Mouse (Mus musculus) ES-E14 (cell line): ENCODE measurements around the gene Setd1a. TPM values are rescaled to one million over a fixed set of nuclear protein-coding genes. Genes with fewer than 3 reads are reported as not detected.

Experiments
- DNase-seq: peaks from one replicate; pipeline ENCODE4 v3.0.0-alpha.2; 2013; ENCODE audit warnings: low read depth, low spot score
- H3K27ac ChIP-seq: 2 replicates; pipeline ENCODE4 v1.5.1; 2012; ENCODE audit warnings: low read depth, mild to moderate bottlenecking, low read length, moderate library complexity, mixed read lengths; ENCODE audit not compliant: poor library complexity, insufficient read depth, severe bottlenecking
- H3K36me3 ChIP-seq: 2 replicates; pipeline ENCODE4 v1.6.1; 2012; ENCODE audit warnings: mild to moderate bottlenecking, low read length, moderate library complexity, mixed read lengths; ENCODE audit not compliant: control insufficient read depth, poor library complexity, insufficient read depth, severe bottlenecking
- H3K4me1 ChIP-seq, 2 experiments: fragments of 150-350 bp in 1 of 2; sonication (generic) in 1 of 2; 2 replicates each; pipeline ENCODE4 v1.6.1; 2012; ENCODE audit warnings: low read length in 2 of 2, mild to moderate bottlenecking in 1 of 2, mixed read lengths in 1 of 2; ENCODE audit not compliant: control insufficient read depth in 2 of 2, insufficient read depth in 2 of 2, poor library complexity in 1 of 2
- H3K4me3 ChIP-seq, 2 experiments: fragments of 150-350 bp in 1 of 2; sonication (generic) in 1 of 2; 2 replicates each; pipeline ENCODE4 v1.5.1; 2012; ENCODE audit warnings: low read length in 2 of 2, low read depth in 1 of 2, mild to moderate bottlenecking in 1 of 2, mixed read lengths in 1 of 2; ENCODE audit not compliant: insufficient read depth in 1 of 2, poor library complexity in 1 of 2, severe bottlenecking in 1 of 2
- H3K9ac ChIP-seq: 2 replicates; pipeline ENCODE4 v1.6.1; 2012; ENCODE audit warnings: low read depth, mild to moderate bottlenecking, low read length, mixed read lengths; ENCODE audit not compliant: poor library complexity, insufficient read depth, severe bottlenecking
- H3K9me3 ChIP-seq: fragments of 150-350 bp; sonication (generic); 2 replicates; pipeline ENCODE4 v1.6.1; 2012; ENCODE audit warnings: low read depth, mild to moderate bottlenecking, low read length; ENCODE audit not compliant: control insufficient read depth, insufficient read depth
- CHD2 ChIP-seq: IDR thresholded peaks from 2 replicates; pipeline ENCODE4 v1.6.1; 2014; ENCODE audit warnings: mild to moderate bottlenecking, low read depth, low read length, inconsistent platforms
- HCFC1 ChIP-seq: IDR thresholded peaks from 2 replicates; pipeline ENCODE4 v1.6.1; 2012; ENCODE audit warnings: low read length, inconsistent platforms, borderline replicate concordance; ENCODE audit not compliant: insufficient read depth
- MAFK ChIP-seq: IDR thresholded peaks from 2 replicates; pipeline ENCODE4 v1.6.1; 2014; ENCODE audit warnings: mild to moderate bottlenecking, low read depth, low read length, inconsistent platforms; ENCODE audit not compliant: insufficient read depth
- ZC3H11A ChIP-seq: IDR thresholded peaks from 2 replicates; pipeline ENCODE4 v1.6.1; 2012; ENCODE audit warnings: low read depth, mild to moderate bottlenecking, inconsistent platforms, low read length, borderline replicate concordance
- ZNF384 ChIP-seq: IDR thresholded peaks from 2 replicates; pipeline ENCODE4 v1.6.1; 2012; ENCODE audit warnings: low read depth, low read length, inconsistent platforms
- in situ Hi-C, 2 experiments: fragments of 600-800 bp; cut with MboI; formaldehyde crosslinking; loops; one replicate each; pipeline ENCODE4 v1.15.1; 2025; ENCODE audit warnings: low sequenced_read_pairs in 2 of 2, inconsistent platforms in 1 of 2; ENCODE audit not compliant: unreplicated experiment in 2 of 2
- total RNA-seq: library from RNA; depleted of rRNA; stranded (reverse); fragments of 300-350 nt; gene quantifications from 2 replicates; pipeline ENCODE4 v1.2.3, GENCODE M21; 2012

Gene Setd1a
- total RNA-seq, 1 experiment, result 22.6 TPM

DNA sequence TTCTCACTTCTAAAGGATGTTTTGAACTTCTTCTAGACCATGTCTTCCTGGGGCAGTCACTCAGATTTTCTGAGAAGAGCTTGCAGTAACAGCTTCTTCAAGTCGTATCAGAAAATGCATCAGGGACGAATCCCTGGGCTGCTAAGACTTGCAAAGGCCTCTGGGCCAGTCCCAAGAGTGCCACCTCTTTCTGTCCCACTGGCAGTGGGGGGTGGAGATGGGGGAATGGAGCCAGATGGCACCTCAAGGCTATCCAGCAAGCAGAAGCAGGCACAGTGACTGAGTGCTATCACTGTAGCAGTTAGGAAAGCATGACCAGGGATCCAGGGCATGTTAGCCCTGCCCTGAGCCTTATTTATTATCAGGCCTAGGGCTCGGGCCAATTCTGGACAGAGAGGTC lies 35.8 kb downstream of the Setd1a start:
- H3K36me3 ChIP-seq, result no peaks in the 10 kb centered on the region
- in situ Hi-C loops, result no loop called here
- peaks cover 3 to 22% of the 10 kb centered on the region in 2 experiments; a peak in 3 of 4 replicates for H3K4me1 ChIP-seq
- TF ChIP-seq HCFC1 (no peak), MAFK (no peak), ZNF384 (no peak), ZC3H11A (no peak), CHD2 (no peak)
- DNase-seq, result no peak
- no peak overlapping the region for H3K9ac ChIP-seq
- H3K4me3 ChIP-seq, result no peak overlapping the region
- H3K27ac ChIP-seq, result no peak overlapping the region
- H3K9me3 ChIP-seq, result no peaks in the 10 kb centered on the region

DNA sequence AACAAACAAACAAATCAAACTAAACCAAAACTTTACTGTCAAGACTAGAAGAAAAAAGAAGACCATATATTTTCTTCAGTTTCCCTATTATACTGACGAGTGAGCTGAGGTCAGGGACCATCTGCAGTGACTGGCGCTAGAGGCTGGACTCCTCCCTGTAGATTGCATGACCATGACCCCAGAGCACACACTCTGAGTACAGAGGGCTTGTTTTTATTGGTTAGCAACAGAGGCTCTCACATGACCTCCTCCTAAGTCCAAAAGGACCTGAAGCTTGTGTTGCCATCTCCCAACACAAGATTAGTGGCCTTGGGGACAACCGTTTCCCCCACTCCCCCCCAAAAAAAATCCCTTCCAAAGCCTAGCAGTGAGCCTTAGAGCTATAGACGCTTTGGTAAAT lies 37.4 kb downstream of the Setd1a start:
- Histone ChIP-seq H3K4me1 (peaks cover 3 to 22% of the 10 kb centered on the region in 2 experiments; a peak in 3 of 4 replicates), H3K9ac (no peak overlapping the region), H3K9me3 (no peaks in the 10 kb centered on the region), H3K4me3 (no peak overlapping the region), H3K36me3 (no peaks in the 10 kb centered on the region), H3K27ac (no peak overlapping the region)
- no peak for TF ChIP-seq ZC3H11A
- TF ChIP-seq HCFC1, result no peak
- no peak for TF ChIP-seq CHD2
- no peak for TF ChIP-seq MAFK
- TF ChIP-seq ZNF384, result no peak
- DNase-seq, result no peak
- in situ Hi-C loops, result no loop called here

DNA sequence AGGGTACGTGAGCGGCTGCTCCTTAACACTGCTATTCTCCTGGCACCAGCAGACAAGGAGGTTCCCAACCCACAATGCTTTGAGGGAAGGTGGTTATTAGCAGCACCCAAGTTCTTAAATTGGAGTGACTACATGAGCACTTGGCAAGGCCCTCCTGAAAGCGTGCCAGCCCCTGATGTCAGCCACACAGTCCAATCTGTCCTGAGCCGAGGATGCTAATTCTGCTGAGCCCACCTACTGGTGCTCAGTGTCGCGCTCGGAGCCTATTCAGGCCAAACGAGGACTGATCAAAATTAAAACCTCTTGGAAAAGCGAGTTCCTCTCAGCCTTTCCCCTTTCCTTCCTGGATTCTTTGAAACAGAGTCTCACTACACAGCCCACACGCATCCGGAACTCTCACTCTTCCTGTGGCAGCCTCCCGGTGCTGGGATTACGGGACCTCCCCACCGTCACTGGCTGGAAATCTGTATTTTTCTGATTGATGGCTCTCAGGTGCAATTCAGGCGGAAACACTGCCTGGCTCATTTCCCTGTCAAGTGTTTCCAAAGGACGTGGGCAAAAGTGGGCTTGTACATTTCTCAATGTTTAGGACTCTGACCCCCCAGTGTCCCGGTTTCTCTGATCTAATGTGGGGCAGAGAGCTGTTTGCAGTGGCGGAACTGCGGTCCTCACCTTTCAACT lies 37.9 kb downstream of the Setd1a start:
- no peaks in the 10 kb centered on the region for H3K9me3 ChIP-seq
- H3K9ac ChIP-seq, result no peak overlapping the region
- H3K36me3 ChIP-seq, result no peaks in the 10 kb centered on the region
- DNase-seq, result no peak
- H3K4me1 ChIP-seq, result peaks cover 3 to 20% of the 10 kb centered on the region in 2 experiments; a peak in 3 of 4 replicates
- in situ Hi-C loops, result no loop called here
- no peak for TF ChIP-seq ZC3H11A
- no peak for TF ChIP-seq ZNF384
- no peak for TF ChIP-seq CHD2
- no peak for TF ChIP-seq MAFK
- TF ChIP-seq HCFC1, result no peak
- no peak overlapping the region for H3K27ac ChIP-seq
- H3K4me3 ChIP-seq, result peak overlapping the region in 1 of 2 experiments; percentile 26; a peak in 1 of 4 replicates

DNA sequence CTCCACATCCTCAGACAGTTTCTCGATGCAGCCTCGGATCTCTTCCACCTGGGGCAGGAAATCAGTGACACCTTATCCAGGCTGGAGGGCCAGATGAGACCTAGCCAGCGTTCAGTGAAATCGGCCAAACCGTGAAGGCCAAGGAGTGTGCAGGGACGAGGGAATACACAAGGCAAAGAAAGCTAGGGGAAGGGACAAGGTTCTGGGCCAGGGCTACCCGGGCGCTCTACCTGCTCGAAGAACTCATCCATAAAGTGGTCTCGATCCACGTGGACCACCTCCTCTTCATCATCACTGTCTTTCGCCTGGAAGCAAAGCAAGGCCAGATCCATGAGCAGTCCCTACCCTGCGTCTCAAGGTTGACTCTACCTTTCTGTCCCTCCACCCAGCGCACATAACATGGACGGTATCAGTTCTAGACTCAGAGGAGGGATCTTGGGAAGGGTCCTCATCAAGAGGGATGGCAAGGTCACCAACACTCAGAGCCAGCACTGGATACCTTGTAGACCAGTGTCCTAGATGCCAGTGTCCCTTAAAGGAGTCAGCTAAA lies 38.7 kb downstream of the Setd1a start:
- Histone ChIP-seq H3K4me1 (peaks cover 1 to 16% of the 10 kb centered on the region in 2 experiments; a peak in 3 of 4 replicates), H3K9ac (no peak overlapping the region), H3K36me3 (no peaks in the 10 kb centered on the region), H3K27ac (no peak overlapping the region), H3K4me3 (no peak overlapping the region; a peak in 1 of 4 replicates), H3K9me3 (no peaks in the 10 kb centered on the region)
- in situ Hi-C loops, result no loop called here
- no peak for TF ChIP-seq HCFC1
- no peak for DNase-seq
